Mouse (Mus musculus) ZHBTc4 (cell line): ENCODE measurements around the gene Cpeb2.

Experiments used
- DNase-seq: peaks from one replicate; pipeline ENCODE4 v3.0.0-alpha.2; 2011; ENCODE audit warnings: low read depth, low spot score

Cpeb2 gene

DNA sequence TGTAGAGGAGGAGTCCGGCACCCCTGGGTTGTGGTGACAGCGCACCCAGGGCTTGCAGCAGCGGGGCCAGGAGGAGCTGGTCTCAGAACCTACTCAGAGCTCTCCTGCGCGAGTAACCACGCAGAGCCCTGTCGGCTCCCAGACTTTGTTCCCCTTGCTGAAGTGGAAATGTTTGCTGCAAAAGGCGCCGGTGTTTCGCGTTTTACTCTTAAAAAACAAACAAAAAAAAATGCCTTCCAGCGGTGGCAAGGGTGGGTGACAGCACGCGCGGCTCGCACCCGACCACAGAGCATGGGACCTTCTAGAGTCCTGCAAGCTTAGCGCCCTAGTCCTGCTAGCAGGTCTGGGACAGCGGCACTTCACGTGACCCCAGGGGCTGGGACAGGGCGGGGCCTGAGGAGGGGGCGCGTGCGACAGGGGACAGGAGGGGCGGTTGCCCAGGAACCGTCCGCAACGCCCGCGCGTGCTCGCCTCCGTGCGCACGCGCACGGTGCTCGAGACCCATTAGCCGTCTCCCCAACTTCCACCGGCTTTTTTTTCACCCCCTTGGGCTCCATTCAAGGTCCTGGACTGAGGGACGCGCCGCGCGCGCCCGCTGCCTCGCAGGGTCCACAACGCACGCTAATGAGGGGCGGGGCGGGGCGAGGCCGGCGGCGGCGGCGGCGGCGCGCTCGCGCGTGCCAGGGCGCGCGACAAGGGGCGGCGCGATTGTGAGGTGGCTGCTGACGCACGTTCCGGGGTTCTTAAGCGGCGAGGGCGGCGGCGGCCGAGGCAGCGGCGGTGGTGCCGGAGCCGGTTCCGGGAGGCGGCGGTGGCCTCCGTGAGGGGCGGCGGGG is at the start of gene Cpeb2:
TSS of gene Cpeb2 (plus strand) at position 691 of the 836 bp plus-strand sequence.
- DNase-seq = peak; percentile 96

DNA sequence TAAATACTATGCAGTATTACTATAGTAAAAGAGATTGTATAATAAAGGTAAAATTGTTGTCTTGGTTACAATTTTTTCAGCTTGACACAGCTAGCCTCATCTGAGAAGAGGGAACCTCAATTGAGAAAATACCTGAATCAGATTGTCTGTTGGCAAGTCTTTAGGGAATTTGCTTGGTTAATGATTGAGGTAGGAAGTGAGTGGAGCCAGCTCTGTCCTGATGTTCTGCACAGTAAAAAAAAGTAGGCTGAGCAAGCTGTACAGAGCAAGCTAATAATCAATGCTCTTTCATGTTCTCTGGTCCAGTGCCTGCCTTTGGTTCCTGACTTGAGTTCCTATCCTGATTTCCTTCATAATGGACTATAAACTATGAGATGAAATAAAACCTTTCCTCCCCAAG is 49.4 kb upstream of the Cpeb2 start:
- DNase-seq = no peak

DNA sequence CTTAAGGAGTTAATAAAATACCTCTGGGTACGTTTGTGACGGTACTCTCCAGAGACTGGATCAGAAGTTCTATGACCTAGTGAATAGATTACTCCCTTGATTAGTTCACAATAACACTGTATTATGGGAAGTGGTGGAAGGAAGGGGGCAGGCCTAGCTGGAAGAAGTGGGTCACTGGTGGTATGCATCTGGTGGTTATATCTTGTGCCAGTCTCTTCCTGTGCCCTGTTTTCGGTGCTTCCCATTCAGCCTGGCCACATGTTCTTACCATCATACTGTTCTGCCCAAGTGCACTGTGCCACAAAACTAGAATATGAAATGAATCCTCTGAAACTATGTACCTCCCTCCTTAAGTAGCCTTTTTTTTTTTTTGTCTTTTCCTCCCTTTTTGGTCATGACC is 48.1 kb upstream of the Cpeb2 start:
- no peak for DNase-seq

DNA sequence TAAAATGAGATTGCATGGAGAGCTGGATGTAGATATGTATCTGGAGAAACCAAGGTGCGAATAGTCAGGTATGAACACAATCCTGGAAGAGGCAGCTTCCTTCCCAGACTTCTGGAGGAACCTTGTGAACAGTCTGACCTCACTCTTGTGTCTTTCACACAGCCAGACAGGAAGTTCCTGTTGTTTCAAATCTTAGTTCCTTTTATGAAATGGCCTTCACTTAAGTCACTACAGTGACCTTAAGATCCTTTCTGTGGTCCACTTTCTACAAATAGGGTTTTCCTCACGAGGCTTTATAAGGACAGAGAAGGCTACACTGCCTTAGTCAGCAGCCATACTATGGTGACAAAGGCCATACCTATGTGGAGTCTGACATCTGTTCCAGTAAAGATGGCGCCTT is 47.5 kb upstream of the Cpeb2 start:
- no peak for DNase-seq

DNA sequence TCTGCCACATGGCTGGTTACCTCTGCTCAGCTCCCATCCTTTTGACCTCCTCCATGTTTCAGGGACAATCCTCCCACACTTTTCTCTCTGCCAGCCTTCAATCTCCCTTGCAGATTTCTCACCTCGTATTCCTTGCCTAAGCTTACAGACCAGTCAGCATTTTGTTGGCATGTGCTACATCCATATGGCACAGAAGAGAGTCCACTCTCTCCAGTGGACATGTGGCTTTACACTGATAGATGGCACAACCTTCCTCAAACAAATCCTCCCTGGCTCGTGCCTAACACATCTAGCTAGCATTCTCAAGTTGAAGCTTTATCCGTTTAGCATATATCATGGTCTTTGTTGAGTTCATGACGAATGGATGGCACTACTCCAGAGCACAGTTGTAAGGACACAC is 32.3 kb upstream of the Cpeb2 start:
- no peak for DNase-seq

DNA sequence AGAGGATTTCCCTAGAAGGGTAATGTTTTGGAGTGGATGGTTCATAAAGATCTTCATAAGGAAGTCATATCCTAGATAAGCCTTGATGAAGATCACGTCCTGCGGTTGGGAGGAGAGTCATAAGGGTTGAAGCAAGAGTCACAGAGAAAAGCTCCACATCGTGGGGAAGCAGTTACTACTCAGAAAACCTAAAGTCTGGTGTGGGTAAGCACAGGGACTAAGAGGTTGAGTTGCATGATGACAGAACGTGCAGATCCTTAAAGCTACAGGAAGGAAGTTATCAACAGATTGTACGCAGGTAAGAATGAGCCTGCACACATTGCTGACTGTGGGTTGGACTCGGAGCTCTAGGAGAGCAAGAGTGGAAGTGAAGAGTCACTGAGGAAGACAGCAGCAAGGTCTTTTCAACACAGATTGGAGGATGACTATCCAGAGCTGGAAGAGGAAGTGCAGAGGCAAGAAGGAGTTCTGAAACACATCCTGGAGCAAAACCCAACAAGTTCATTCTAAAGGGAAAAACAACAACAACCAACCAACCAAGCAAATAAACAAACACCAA is 26.4 kb upstream of the Cpeb2 start:
- no peak for DNase-seq

DNA sequence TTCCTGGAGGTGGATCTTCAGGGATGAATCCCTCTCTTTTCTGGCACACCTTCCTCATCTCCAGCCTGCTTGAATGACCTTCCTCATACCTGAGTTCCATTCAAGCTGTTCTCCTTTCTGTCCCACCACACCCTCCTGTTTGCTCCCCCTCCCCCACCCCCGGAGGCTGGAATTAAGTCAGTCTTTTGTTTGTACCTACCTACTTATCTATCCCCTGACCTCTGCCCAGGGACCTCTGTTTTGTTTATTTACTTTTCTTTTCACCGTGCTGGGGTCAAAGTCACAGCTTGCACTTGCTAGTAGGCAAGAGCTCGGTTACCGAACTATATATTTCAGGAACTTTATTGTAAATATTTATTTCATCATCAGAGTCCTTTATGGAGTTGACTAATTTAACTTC is 15.5 kb upstream of the Cpeb2 start:
- DNase-seq = peak; percentile 69

DNA sequence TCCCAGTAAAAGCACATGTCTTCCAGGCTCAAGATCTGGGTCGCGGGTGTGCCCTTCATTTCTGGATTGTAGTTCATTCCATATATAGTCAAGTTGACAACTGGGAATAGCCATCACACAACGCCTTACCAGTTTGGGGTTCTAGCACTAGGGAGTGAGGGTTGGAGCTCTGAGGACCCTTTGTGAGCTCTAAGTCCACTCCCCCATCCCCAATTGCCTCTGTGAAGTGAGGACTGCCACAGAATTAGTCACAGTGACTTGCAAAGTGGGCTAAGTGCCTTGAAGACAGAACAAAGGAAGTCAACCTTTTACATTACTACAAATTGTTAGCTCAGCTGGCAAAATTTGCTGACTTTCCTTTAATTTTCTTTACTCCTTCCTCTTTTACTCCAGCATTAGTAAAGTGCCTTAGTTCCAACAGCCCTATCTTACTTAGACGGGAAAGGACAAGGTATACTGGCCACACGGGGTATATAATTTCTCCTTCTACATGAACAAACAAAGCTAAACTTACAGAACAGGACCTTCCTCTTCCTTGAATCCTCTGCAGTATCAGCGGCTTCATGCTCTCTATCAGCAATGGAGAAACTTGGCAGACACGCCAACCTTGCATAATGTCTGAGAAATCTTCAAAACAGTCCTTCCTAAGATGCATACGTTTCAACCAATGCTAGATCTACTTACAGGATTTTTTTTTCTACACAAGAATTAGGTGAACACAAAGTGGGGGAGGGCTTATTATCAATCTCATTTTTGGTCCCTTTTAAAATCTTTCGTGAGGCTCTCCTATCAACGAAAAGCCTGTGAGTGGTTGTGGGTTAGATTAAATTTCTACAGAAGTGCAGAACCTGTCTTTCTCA is 14.8 kb upstream of the Cpeb2 start:
- DNase-seq = peak; percentile 11

DNA sequence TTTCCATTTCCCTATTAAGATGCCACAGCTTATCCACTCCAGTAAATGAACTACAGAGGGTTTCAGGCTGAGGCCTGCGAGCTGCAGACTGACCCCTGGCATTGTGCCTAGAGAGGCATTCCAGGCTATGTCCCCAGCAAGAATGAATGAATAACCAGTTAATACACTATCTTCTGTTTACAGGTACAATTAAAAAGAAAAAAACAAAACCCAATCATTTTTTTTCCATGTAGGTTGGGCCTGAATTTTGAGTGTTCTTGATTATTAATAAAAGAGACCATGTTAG is 14.2 kb upstream of the Cpeb2 start:
- no peak for DNase-seq

DNA sequence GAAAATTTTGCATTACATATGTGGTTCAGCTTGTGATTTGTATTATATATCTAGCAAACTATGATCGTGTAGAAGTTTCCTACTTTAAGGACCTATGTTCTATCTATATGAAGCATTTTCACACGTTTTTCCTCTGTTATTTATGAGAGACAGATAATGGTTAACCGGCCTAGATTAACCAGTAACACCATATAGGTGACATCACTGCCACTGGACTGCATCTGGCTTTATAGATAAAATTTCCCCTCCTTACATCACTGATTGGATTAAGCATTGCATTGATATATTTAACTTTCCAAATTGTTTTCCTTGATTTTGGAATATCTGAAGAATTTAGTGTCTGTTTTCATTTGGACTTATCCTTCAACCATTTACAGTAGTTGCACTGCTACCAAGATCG is 9.6 kb upstream of the Cpeb2 start:
- DNase-seq = no peak

DNA sequence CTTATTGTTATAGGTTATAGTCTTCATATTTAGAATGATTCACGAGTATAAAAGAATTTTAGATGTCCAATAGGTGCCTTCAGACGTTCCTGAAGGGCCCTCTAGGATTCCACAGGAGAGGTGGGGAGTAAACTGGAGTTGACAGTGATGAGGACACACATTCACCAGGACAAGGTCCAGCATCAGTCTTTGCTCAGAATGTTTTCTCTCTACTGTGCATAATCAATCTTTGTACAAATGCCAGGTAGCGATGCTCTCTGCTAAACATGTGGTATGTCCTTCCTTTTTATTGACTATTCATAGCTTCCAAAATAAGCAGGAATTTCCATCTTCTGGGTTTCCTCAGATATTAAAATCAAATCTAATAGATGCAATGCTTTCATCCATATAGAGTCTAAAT is 8.7 kb upstream of the Cpeb2 start:
- no peak for DNase-seq

DNA sequence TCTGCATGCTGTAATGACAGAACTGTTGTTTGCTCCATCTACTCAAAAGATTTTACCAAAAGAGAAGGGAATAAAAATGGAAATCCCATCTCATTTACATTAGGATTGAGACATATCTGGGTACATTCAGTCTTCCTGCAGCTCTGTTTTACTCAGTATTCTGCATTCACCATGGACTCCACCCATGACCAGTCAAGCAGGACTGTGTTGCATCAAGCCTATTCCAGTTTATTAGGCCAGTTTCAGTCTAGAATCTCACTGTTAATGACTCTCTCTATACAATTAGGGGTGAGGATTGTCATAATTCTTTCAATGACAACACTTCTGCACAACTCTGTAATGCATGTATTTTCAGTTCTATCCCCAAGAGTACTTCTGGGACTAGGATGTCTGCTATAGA is 6.8 kb upstream of the Cpeb2 start:
- DNase-seq = no peak

DNA sequence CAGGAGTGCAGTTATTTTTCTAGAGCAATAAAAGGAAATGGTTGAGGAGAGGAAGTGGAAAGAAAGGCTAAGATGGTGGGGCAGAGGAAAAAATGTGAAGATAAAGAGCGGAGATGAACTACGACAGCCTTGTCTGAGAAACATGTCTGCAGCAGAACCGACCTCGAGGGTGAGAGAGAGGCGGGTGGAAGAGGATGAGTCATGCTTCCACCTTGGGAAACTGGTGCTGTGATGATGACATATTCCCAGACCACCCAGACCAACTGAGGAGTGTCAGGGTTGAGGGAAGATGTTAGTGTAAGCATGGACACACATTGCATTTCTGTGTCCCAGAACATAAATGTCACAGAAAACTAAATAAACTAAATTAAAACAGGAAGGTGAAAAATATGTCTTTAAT is 5.4 kb upstream of the Cpeb2 start:
- no peak for DNase-seq

DNA sequence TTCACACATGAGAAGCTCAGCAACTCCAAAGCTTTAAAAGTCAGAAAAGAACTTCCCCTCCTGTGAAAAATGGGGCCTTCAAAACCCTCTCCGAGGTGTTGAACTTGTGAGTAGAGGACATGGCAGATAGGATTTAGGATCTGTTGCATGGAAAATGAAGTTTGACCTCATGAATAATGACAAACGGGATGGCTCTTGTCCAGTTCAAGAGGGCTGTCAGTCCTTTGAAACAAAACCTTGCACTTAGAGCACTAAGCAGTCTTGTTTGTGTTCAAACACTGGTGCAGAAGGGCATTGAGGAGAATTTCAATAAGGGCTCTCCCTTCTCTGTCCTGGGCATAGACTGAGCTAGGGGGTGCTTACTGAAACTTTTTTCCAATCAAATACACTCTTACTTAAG is 1.9 kb upstream of the Cpeb2 start:
- no peak for DNase-seq

DNA sequence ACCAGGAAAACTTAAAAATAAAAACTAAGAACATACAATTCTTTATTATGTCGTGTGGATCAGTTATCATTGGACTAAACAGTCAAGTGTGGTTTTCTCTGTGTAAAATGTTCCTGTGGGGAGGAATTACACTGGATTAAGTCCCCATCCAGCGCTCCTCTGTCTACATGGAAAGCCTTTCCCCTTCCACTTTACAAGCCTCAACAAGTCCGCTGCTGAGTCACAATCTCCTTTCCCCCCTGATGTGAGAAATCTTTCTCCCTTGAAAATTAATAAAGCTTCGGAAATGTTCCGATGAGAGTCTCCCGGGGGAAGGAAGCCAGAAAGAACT is 856 bp upstream of the Cpeb2 start:
- no peak for DNase-seq

DNA sequence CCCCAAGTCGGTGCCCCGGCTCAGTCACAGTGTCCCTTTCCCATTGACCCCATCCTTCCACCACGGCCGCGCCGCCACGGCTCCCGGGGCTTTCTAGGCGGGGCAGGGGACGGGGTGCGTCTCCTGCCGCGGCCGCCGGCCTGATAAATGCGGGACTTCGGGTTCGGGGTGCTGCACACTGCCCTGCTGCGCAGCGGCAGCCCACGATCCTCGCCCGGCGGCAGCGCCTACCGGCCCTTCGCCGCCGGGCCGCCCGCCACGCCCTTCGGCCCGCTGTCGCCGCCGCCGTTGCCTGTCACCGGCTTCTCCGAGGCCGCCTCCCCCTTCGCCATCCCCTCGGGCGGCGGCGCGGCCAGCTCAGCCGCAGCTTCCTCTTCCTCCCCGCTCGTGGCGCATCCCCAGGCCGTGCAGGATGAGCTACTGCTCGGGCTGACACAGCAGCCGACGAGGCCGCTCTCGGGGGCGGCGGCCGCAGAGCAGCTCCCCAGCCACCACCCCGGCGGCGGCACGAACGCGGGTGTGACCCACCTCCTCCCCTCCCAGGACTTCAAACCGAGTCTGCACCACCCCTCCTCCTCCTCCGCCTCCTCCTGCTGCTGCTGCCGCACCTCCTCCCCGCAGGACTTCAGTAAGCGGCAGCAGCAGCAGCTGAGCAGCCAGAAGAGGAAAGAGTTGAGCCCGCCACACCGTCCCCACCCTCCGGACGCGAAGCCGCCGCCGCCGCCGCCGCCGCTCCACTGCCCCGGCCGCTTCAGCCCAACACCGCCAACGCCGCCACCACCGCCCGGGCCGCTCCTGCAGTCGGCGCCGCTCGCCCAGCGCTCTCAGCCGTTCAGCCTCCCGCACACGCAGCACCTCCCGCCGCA is 579 bp downstream of the Cpeb2 start:
- peak; percentile 83 for DNase-seq

DNA sequence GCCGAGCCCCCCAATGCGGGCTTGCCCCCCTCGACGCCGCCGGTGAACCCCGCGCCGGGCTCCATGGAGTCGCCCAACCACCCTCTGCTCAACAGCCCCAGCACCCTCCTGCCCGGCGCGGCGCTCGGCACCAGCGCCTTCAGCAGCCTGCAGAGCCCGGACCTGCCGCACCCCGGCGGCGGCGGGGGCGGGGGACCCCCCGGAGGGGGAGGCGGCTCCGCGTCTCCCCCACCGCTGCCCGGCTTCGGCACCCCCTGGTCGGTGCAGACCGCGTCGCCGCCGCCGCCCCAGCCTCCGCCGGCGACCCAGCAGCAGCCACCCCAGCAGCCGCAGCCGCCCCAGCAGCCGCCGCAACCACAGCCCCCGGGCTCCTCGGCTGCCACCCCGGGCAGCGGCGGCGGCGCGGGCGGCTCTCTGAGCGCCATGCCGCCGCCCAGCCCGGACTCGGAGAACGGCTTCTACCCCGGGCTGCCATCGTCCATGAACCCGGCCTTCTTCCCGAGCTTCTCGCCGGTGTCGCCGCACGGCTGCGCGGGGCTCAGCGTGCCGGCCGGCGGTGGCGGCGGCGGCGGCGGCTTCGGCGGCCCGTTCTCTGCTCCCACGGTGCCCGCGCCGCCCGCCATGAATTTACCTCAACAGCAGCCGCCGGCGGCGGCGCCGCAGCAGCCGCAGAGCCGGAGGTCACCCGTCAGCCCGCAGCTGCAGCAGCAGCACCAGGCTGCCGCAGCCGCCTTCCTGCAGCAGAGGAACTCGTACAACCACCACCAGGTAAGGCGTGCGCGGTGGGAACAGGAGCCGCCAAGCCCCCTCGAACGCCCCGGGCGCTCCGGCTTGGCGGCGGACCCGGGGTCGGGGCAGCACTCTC is 1.6 kb downstream of the Cpeb2 start:
- DNase-seq = peak; percentile 67

DNA sequence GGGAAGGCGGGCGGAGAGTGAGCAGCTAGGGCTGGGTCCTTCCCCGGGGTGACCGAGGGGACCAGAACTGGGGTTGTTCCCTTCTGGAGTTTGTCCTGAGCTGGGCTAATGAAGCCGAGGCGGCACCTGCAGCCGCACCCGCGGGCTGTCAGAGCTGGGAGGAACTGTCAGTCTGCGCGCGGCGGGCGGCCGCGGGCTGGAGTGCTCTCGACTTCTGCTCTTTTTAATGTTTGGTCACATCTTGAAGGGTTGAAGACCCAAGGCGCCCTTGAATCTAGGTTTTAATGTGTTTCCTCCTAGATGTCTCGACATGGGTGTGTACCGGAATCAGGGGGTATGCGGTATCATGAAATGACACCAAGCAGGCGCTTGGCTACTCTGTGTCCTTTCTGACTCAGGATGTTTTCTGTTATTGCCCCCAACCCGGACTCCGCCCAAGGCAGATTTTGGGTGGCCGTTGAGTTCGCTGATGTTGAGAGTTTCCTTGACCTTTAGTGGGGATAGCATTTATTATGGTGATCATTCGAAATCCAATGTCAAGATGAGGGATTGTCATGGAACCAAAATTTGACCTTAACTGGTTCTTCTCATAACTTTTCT is 2.3 kb downstream of the Cpeb2 start:
- DNase-seq = no peak

DNA sequence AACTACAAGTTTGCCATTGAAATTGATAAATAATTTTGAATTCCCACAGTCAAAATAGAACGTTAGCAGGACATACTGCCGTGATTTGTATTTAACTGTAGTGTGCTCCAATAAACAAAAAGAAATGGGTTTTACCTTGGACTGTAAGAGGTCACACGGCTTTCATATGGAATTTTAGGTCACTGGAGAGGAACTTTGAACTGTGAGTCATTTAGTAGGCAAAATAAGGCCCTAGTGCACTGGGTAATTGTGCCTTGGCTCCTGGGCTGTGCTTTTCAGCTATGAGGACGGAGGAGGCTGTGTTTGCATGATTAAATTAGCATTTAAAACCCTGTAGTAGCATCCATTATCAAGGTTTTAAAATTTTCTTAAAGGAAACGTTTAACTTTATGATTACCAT is 3.0 kb downstream of the Cpeb2 start:
- no peak for DNase-seq

DNA sequence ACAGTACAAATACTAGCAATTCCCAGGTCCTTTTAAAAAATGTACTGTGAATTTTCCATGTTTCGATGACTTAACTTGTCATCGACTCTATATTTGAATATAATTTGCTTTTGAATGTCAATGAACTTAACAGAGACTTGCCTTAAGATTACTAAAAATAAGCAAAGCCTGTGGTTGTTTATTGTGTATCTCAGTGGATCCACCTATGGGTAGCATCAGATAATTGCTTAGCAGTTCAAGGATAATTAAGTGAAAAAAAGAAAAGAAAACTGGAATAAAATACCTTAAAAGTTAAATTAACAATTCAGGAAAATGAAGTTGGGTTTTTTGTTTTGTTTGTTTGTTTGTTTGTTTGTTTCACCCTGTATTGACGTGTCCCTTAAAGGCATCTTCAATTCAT is 3.5 kb downstream of the Cpeb2 start:
- DNase-seq = no peak

DNA sequence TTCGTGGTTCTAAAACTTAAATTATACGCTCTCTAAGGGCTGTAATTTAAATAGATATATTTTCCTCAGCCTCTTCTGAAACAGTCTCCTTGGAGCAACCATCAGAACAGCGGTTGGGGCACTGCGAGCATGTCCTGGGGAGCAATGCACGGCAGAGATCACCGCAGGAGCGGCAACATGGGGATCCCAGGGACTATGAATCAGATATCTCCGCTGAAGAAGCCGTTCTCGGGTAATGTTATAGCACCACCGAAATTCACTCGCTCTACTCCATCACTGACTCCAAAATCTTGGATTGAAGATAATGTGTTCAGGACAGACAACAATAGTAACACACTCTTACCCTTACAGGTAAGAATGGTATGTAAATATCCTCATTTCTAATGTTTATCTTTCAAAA is 4.3 kb downstream of the Cpeb2 start:
- no peak for DNase-seq
